Mouse (Mus musculus) kidney, adult 2 months (tissue): ENCODE results near the gene Depp1. TPM values are rescaled to one million over a fixed set of nuclear protein-coding genes. Genes with fewer than 3 reads are reported as not detected.
A peak's percentile ranks its signal among the peaks of the same experiment; 100 is the strongest.

Experiments
- DNase-seq: peaks from one replicate; pipeline ENCODE4 v3.0.0; 2021
- H3K27ac ChIP-seq: fragments of 200-500 bp; 2 replicates; pipeline ENCODE4 v1.5.1; 2012; ENCODE audit warnings: low read depth, low read length, control low read depth, inconsistent platforms; ENCODE audit not compliant: insufficient read depth
- H3K27me3 ChIP-seq: fragments of 200-500 bp; replicated peaks from 2 replicates; pipeline ENCODE4 v1.6.1; 2012; ENCODE audit warnings: mild to moderate bottlenecking, moderate library complexity, low read length, inconsistent platforms; ENCODE audit not compliant: control insufficient read depth, insufficient read depth
- H3K36me3 ChIP-seq: fragments of 200-500 bp; 2 replicates; pipeline ENCODE4 v1.6.1; 2012; ENCODE audit warnings: mild to moderate bottlenecking, moderate library complexity, low read length, inconsistent platforms; ENCODE audit not compliant: control insufficient read depth, insufficient read depth
- H3K4me1 ChIP-seq: fragments of 200-500 bp; 2 replicates; pipeline ENCODE4 v1.6.1; 2011; ENCODE audit warnings: low read length; ENCODE audit not compliant: control insufficient read depth, insufficient read depth
- H3K4me3 ChIP-seq: fragments of 200-500 bp; 2 replicates; pipeline ENCODE4 v1.5.1; 2011; ENCODE audit warnings: mild to moderate bottlenecking, low read depth, low read length, control low read depth; ENCODE audit not compliant: insufficient read depth
- CTCF ChIP-seq: fragments of 200-500 bp; conservative IDR thresholded peaks from 2 replicates; pipeline ENCODE4 v1.5.1; 2011; ENCODE audit warnings: low read depth, mild to moderate bottlenecking, control low read depth, low read length, moderate library complexity, mixed read lengths; ENCODE audit not compliant: insufficient read depth, insufficient read length
- POLR2A ChIP-seq: fragments of 200-500 bp; IDR thresholded peaks from one replicate; pipeline ENCODE4 v1.6.1; 2011; ENCODE audit warnings: low read depth, low read length, control low read depth
- WGBS: fragments of 180-500 bp; shearing (Covaris S2); methylation state at CpG from one replicate; pipeline ENCODE4 v1.1.7; 2018; 5-methylcytosine and 5-hydroxymethylcytosine counted together
- polyA plus RNA-seq: library from polyadenylated mRNA; depleted of rRNA; stranded (reverse); fragments of >200 nt; gene quantifications from 2 replicates; pipeline ENCODE4 v1.2.3, GENCODE M21; 2012

The Depp1 gene
- polyA plus RNA-seq, 1 experiment = 14.3 TPM

DNA sequence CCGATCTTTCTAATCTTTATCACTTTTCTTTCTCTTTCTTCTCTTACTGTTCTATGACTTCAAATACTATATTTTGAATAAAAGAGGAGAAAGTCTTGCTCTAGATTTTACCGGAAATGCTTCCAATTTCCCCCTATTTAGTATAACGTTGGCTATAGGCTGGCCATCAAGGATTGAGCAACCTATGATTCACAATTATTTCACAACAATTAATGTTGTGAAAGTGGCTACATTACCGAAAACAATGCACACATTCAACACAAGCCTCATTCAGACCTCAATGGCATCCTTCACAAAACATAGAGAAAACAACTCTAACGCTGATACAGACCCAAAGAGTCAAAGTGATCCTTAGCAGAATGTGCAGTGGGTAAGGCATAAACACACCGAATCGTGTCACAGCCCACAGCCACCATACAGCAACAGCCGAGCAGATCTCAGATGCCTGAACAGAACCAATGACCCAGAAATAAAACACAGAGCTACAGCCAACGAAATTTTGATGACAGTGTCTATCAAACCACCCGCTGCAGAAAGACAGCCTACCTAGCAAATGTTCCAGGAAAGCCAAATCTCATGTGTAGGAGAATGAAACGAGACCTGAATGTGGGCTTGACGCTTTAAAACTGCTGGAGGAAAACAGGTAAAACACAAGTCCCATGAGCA is 15.8 kb downstream of the Depp1 start:
- no peak for TF ChIP-seq POLR2A
- no peak for TF ChIP-seq CTCF

GRCm38 (mm10) chr6:116666892-116667291 is 16.5 kb downstream of the Depp1 start:
- Histone ChIP-seq H3K36me3 (no peaks in the 10 kb centered on the region), H3K27ac (no peak overlapping the region), H3K4me3 (no peak overlapping the region), H3K4me1 (no peaks in the 10 kb centered on the region), H3K27me3 (no peaks in the 10 kb centered on the region)
- DNase-seq = no peak
- WGBS = 80% methylated on average over 3 of the region's 3 CpGs
- TF ChIP-seq POLR2A (no peak), CTCF (no peak)

More for the DNA sequence above, 15.8 kb downstream of the Depp1 start:
- H3K27ac ChIP-seq = no peak overlapping the region
- 80% methylated on average over 12 of the region's 12 CpGs for WGBS
- no peak for DNase-seq
- H3K4me3 ChIP-seq = no peak overlapping the region
- no peaks in the 10 kb centered on the region for H3K36me3 ChIP-seq
- no peaks in the 10 kb centered on the region for H3K27me3 ChIP-seq
- no peaks in the 10 kb centered on the region for H3K4me1 ChIP-seq

DNA sequence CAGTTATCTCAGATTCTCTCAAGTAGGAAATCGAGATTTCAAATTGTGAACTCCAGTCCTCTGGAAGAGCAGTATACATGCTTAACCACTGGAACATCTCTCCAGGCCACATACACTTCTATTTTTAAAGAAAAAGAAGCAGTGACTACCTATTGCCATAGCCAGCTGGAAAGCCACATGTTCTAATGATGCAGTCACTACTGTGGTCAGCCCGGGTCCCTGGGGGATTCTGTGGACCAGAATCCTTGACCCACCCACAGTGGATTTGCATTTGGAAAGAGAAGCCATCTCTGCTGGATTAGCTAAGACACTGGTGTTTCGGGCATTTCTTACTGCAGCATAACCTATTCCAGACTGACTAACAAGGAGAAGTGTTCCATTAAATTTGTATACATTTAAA is 17.0 kb downstream of the Depp1 start:
- TF ChIP-seq CTCF = no peak
- no peak for TF ChIP-seq POLR2A
- Histone ChIP-seq H3K27me3 (no peaks in the 10 kb centered on the region), H3K4me1 (no peaks in the 10 kb centered on the region), H3K4me3 (no peak overlapping the region), H3K36me3 (no peaks in the 10 kb centered on the region), H3K27ac (no peak overlapping the region)
- WGBS = 77% methylated on average over 3 of the region's 3 CpGs
- DNase-seq = no peak

DNA sequence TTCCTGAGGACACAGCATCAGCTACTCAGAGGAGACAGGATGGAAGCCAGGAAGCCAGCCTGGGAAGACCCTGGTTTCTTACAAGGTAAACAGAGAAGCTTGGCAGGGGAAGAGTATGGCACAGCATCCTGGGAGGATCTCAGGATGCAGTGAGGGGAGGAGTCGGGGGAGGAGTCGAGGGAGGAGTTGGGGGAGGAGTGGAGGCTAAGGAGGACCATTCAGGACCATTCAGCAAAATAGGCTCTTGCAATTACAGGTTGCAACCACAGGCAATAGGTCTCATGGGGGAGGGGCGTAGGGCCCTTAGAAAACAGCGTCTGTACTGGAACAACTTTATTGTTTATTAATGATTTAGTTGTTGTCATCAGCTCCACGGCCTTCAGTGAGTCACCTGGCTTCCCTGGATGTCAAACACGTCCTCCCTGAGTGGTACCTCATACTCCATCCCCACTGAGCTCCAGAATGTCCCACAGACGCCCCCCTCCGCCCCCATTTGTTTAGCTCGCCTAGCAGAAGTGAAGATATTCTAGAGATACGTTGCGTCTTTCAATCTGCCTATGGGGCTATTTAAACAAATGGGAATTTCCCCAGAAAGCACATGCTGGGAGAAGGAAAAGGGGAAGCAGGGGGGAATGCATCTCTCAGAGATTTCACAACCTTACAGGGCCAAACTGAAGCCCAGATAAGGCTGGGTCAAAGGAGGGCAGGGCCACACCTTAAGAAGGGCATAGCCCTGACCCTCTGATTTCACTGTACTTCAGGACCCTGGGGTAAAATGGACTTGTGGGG is 18.5 kb downstream of the Depp1 start:
- Histone ChIP-seq H3K27ac (no peak overlapping the region), H3K4me1 (no peaks in the 10 kb centered on the region), H3K36me3 (no peaks in the 10 kb centered on the region), H3K4me3 (no peak overlapping the region), H3K27me3 (no peaks in the 10 kb centered on the region)
- 0 out of 2 replicates have a peak, but pooled peaks have one; percentile 8 for TF ChIP-seq CTCF
- no peak for TF ChIP-seq POLR2A
- no peak for DNase-seq
- 58% methylated on average over 11 of the region's 11 CpGs for WGBS

GRCm38 (mm10) chr6:116670144-116670543 is 19.7 kb downstream of the Depp1 start:
- H3K36me3 ChIP-seq = no peaks in the 10 kb centered on the region
- no peaks in the 10 kb centered on the region for H3K4me1 ChIP-seq
- H3K27me3 ChIP-seq = no peaks in the 10 kb centered on the region
- 68% methylated on average over 6 of the region's 6 CpGs for WGBS
- H3K4me3 ChIP-seq = no peak overlapping the region
- no peak overlapping the region for H3K27ac ChIP-seq
- DNase-seq = peak; percentile 63
- TF ChIP-seq CTCF (no peak), POLR2A (no peak)

- TF ChIP-seq POLR2A = no peak
- TF ChIP-seq CTCF = no peak
- no peak for DNase-seq
- H3K27me3 ChIP-seq = no peaks in the 10 kb centered on the region
- no peak overlapping the region for H3K27ac ChIP-seq
- H3K4me1 ChIP-seq = no peaks in the 10 kb centered on the region
- WGBS = 53% methylated on average over 5 of the region's 5 CpGs
- H3K4me3 ChIP-seq = no peak overlapping the region
- no peaks in the 10 kb centered on the region for H3K36me3 ChIP-seq
These were observed 20.6 kb downstream of the Depp1 start for GRCm38 (mm10) chr6:116671031-116671430.

DNA sequence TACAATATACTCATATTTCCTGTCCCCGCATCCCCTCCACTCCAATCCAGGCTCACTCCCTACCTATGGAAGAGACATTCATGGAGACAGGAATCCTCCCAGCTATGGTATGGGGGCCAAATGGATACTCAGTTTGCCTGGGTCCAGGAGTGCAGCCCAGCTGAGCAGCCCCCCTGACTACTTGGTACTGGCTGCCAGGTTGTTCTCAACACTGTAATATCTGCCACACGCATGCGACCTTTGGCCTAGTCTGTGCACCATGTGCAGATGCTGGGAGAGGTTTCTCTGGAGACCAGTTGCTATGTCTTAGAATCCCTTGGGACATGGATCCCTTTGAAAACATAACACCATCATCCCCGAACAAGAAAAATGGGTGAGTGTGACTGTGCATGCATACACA is 21.4 kb downstream of the Depp1 start:
- Histone ChIP-seq H3K27me3 (no peaks in the 10 kb centered on the region), H3K27ac (no peak overlapping the region), H3K4me1 (no peaks in the 10 kb centered on the region), H3K36me3 (no peaks in the 10 kb centered on the region), H3K4me3 (no peak overlapping the region)
- WGBS = 89% methylated on average over 4 of the region's 4 CpGs
- no peak for DNase-seq
- TF ChIP-seq CTCF = no peak
- TF ChIP-seq POLR2A = no peak
